Mouse (Mus musculus) lung, postnatal 36 days (tissue): ENCODE measurements around the gene Lrrc45.

Experiments
- DNase-seq: peaks from one replicate; pipeline ENCODE4 v3.0.0; 2022; ENCODE audit warnings: mixed read lengths

Gene Lrrc45

GRCm38 (mm10) chr11:120704486-120705325 is 9.0 kb upstream of the Lrrc45 start:
- peak; percentile 67 for DNase-seq

GRCm38 (mm10) chr11:120706120-120706519 is 7.6 kb upstream of the Lrrc45 start:
- DNase-seq = no peak

- no peak for DNase-seq
These were observed 6.5 kb upstream of the Lrrc45 start for GRCm38 (mm10) chr11:120707225-120707624.

GRCm38 (mm10) chr11:120707969-120708368 is 5.8 kb upstream of the Lrrc45 start:
- DNase-seq = no peak

GRCm38 (mm10) chr11:120709551-120709950 is 4.2 kb upstream of the Lrrc45 start:
- DNase-seq = peak; percentile 37

GRCm38 (mm10) chr11:120710672-120711071 is 3.1 kb upstream of the Lrrc45 start:
- DNase-seq = no peak

- DNase-seq = no peak
These were observed 1.6 kb upstream of the Lrrc45 start for GRCm38 (mm10) chr11:120711980-120712604.

- peak; percentile 50 for DNase-seq
These were observed 755 bp upstream of the Lrrc45 start for GRCm38 (mm10) chr11:120712771-120713568.

- no peak for DNase-seq
These were observed 821 bp downstream of the Lrrc45 start for GRCm38 (mm10) chr11:120714546-120714945.

- no peak for DNase-seq
These were observed 1.4 kb downstream of the Lrrc45 start for GRCm38 (mm10) chr11:120715131-120715530.

GRCm38 (mm10) chr11:120719242-120719641 is 5.5 kb downstream of the Lrrc45 start:
- no peak for DNase-seq

- no peak for DNase-seq
These were observed 6.2 kb downstream of the Lrrc45 start for GRCm38 (mm10) chr11:120719841-120720376.

- peak; percentile 91 for DNase-seq
These were observed 6.7 kb downstream of the Lrrc45 start for GRCm38 (mm10) chr11:120720450-120720849.

- DNase-seq = peak; percentile 81
These were observed 7.7 kb downstream of the Lrrc45 start, which contains the start of gene Rac3 for GRCm38 (mm10) chr11:120721124-120722066. TSS of gene Rac3 (plus strand) at chr11:120721470.

- no peak for DNase-seq
These were observed 8.4 kb downstream of the Lrrc45 start for GRCm38 (mm10) chr11:120722067-120722630.

GRCm38 (mm10) chr11:120722761-120723382 is 9.1 kb downstream of the Lrrc45 start:
- DNase-seq = peak; percentile 44

GRCm38 (mm10) chr11:120723509-120723908 is 9.8 kb downstream of the Lrrc45 start:
- DNase-seq = no peak

GRCm38 (mm10) chr11:120726243-120727168 is 12.8 kb downstream of the Lrrc45 start:
- peak; percentile 27 for DNase-seq

GRCm38 (mm10) chr11:120727169-120727527 is 13.4 kb downstream of the Lrrc45 start, which contains the start of gene Dcxr:
TSS of gene Dcxr (minus strand) at chr11:120727281.
- peak; percentile 98 for DNase-seq

- DNase-seq = peak; percentile 68
These were observed 13.8 kb downstream of the Lrrc45 start for GRCm38 (mm10) chr11:120727564-120727963.
